Mouse (Mus musculus): ENCODE data around the gene Hemk1. TPM values are rescaled to one million over a fixed set of nuclear protein-coding genes. Genes with fewer than 3 reads are reported as not detected.

Gene Hemk1
- polyA plus RNA-seq, 1 experiment from 2014 or later, result 18.8 TPM

DNA sequence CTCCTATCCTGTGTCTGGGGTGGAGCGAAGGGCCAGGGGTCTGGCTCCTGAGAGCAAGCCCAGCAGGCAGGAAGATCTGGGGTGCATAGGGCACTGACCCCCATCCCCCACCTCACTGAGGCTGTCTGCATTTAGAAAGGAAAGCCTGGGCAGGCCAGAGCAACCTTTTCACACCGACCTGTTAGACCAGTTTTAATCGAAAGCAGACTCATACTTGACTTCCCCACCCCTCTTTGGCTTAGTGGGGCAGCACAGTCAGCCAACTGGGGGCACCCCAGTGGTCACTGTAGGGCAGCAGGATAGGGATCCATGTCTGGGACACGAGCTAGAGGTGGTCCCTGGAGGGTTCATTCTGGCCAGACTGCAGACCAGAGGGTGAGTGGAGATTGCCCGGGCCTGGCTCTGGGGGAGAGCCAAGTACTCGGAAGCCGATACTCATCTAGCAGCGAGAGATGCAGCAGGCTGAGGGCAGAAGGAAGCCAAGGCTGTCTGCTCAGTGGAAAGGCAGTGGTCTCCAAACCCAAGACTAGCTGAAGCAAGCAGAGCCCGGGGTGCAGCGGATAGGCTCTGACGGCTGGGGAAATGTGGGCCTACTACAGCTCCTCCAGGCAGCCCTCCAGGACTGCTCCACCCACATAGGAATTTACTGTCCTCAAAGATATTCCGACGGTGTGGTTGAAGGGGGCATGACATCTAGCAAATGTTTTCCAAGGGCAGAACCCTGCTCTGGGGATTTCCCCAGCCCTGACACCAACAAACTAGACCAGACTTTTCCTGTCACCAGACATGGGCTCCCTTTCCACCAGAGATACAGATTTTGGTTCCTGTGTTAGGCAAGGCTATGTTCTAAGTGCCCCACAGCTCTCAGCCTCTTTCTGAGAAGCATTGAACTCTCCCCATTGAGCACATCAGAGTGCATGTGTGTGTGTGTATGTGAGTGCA lies 32.3 kb downstream of the Hemk1 start:
- WGBS, result 65% methylated on average over 13 of the region's 13 CpGs
- ATAC-seq, result no peak

DNA sequence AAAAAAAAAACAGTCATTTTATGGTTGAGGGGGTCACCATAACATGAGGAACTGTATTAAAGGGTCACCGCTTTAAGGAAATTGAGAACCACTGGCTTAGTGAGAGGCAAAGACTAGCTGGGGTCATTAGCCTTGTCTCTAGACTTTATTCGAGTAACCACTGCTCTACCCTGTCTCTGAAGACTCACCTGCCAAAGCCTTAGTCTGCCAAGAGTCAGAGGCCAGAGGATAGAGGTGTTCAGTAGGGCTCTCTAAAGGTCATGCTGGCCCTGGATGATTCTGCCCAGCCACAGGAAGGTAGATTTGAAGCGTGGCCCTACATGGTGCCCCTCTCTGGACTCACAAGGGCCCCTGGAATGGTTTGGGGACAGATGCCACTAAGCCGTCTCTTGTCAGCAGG lies 33.1 kb downstream of the Hemk1 start:
- Histone ChIP-seq H3K4me2 (ENCODE audit: low read length) (no peak overlapping the region), H3K36me3 (ENCODE audit: control insufficient read depth, insufficient read depth) (peaks cover 5% of the 10 kb centered on the region; the same call in 1 of the 2 replicates), H3K9ac (replicated peaks; ENCODE audit: low read depth, low read length) (no peak overlapping the region), H3K9me3 (ENCODE audit: control insufficient read depth, low read length) (no peaks in the 10 kb centered on the region), H3K27ac (ENCODE audit: low read length) (no peak overlapping the region), H3K4me3 (replicated peaks; ENCODE audit: low read length) (no peak overlapping the region), H3K27me3 (replicated peaks; ENCODE audit: control insufficient read depth, insufficient read depth, low read length) (no peaks in the 10 kb centered on the region), H3K4me1 (replicated peaks; ENCODE audit: control insufficient read depth, insufficient read depth, low read length) (no peaks in the 10 kb centered on the region)
- ATAC-seq, result no peak
- WGBS, result 79% methylated on average over 4 of the region's 4 CpGs

More for the DNA sequence above, 32.3 kb downstream of the Hemk1 start:
- no peaks in the 10 kb centered on the region for H3K4me1 ChIP-seq (replicated peaks; ENCODE audit: control insufficient read depth, insufficient read depth, low read length)
- H3K27me3 ChIP-seq (replicated peaks; ENCODE audit: control insufficient read depth, insufficient read depth, low read length), result no peaks in the 10 kb centered on the region
- peaks cover 5% of the 10 kb centered on the region; the same call in 1 of the 2 replicates for H3K36me3 ChIP-seq (ENCODE audit: control insufficient read depth, insufficient read depth)
- no peak overlapping the region for H3K9ac ChIP-seq (replicated peaks; ENCODE audit: low read depth, low read length)
- no peak overlapping the region for H3K4me3 ChIP-seq (replicated peaks; ENCODE audit: low read length)
- H3K4me2 ChIP-seq (ENCODE audit: low read length), result no peak overlapping the region
- H3K27ac ChIP-seq (ENCODE audit: low read length), result no peak overlapping the region
- no peaks in the 10 kb centered on the region for H3K9me3 ChIP-seq (ENCODE audit: control insufficient read depth, low read length)

DNA sequence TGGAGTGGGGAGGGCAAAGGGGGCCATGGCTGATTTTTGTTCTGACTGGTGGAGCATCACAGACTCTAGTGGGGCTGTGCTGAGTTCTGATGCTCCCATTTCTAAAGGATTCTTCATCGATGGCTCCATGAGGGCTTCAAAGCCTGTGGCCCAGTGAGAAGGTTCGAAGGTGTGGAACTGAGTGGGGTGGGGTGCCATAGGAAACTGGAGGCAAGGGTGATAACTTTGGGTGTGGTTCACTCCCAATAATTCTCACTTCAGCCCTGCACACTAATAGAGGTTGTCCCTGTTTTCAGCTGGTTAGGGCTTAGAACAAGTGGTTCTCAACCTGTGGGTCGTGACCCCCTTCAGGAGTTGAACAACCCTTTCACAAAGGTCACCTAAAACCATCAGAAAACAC lies 33.8 kb downstream of the Hemk1 start:
- whole genome bisulfite sequencing, result 90% methylated on average over 3 of the region's 3 CpGs
- no peaks in the 10 kb centered on the region for H3K9me3 ChIP-seq (ENCODE audit: control insufficient read depth, low read length)
- H3K9ac ChIP-seq (replicated peaks; ENCODE audit: low read depth, low read length), result no peak overlapping the region
- peaks cover 5% of the 10 kb centered on the region; the same call in 1 of the 2 replicates for H3K36me3 ChIP-seq (ENCODE audit: control insufficient read depth, insufficient read depth)
- H3K27me3 ChIP-seq (replicated peaks; ENCODE audit: control insufficient read depth, insufficient read depth, low read length), result no peaks in the 10 kb centered on the region
- no peak for ATAC-seq
- no peak overlapping the region for H3K4me2 ChIP-seq (ENCODE audit: low read length)
- H3K4me1 ChIP-seq (replicated peaks; ENCODE audit: control insufficient read depth, insufficient read depth, low read length), result no peaks in the 10 kb centered on the region
- no peak overlapping the region for H3K4me3 ChIP-seq (replicated peaks; ENCODE audit: low read length)
- H3K27ac ChIP-seq (ENCODE audit: low read length), result no peak overlapping the region

DNA sequence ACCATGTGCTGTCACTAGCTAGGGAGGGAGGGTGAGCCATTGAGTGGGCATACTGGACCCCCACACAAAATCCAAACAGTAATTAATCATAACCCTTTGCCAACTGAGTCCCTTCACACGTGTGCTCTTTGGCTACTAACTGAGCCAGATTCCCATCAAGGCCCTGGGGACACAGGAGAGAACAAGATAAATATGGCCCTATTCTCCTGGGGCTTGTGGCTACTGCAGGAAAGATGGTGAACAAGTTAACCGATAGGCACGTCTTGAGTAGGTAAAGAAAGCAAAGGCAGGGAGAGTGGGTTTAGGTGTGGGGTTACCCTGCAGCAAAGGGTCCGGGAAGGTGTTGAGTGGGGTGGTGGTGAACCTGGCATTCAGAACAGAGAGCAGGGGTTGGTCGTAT lies 34.2 kb downstream of the Hemk1 start:
- WGBS, result 92% methylated on average over 5 of the region's 5 CpGs
- Histone ChIP-seq H3K36me3 (ENCODE audit: control insufficient read depth, insufficient read depth) (peaks cover 5% of the 10 kb centered on the region; the same call in 1 of the 2 replicates), H3K27me3 (replicated peaks; ENCODE audit: control insufficient read depth, insufficient read depth, low read length) (no peaks in the 10 kb centered on the region), H3K4me2 (ENCODE audit: low read length) (no peak overlapping the region), H3K9ac (replicated peaks; ENCODE audit: low read depth, low read length) (no peak overlapping the region), H3K4me1 (replicated peaks; ENCODE audit: control insufficient read depth, insufficient read depth, low read length) (no peaks in the 10 kb centered on the region), H3K4me3 (replicated peaks; ENCODE audit: low read length) (no peak overlapping the region), H3K27ac (ENCODE audit: low read length) (no peak overlapping the region), H3K9me3 (ENCODE audit: control insufficient read depth, low read length) (no peaks in the 10 kb centered on the region)
- no peak for ATAC-seq

DNA sequence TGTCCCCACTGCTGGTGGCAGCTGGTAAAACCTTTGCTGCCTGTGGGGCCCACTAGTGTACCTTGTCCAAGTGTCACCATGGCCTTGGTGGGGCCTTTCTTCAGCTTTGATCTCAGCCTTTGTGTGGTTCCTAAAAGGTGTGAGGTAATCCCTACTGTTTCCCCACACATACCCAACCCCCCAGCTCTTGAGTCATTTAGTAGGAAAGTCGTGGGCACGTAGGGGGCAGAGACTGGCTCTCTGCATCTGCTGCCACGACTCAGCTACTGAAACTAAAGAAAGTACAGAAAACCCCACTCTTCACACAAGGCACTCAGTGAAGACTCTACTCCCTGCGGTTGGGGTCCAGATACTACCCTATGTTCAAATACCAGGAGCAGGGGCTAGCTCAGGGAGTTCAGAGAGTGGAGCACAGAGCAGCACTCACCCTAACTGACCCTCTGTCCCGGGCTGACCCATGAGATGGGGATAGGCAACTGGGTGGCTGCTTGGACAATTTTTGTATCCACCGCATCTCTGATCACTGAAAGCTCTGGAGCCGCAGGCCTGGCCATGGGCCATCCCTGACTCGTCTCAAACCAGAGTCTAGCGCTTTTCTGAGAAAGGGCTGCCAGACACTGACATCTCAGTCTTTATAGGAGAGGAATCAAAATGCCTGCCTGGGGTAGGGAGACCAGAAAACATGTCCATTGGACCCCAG lies 34.9 kb downstream of the Hemk1 start:
- Histone ChIP-seq H3K9me3 (ENCODE audit: control insufficient read depth, low read length) (no peaks in the 10 kb centered on the region), H3K27ac (ENCODE audit: low read length) (no peak overlapping the region), H3K9ac (replicated peaks; ENCODE audit: low read depth, low read length) (no peak overlapping the region), H3K27me3 (replicated peaks; ENCODE audit: control insufficient read depth, insufficient read depth, low read length) (no peaks in the 10 kb centered on the region), H3K4me2 (ENCODE audit: low read length) (no peak overlapping the region), H3K36me3 (ENCODE audit: control insufficient read depth, insufficient read depth) (peaks cover 5% of the 10 kb centered on the region; the same call in 1 of the 2 replicates), H3K4me3 (replicated peaks; ENCODE audit: low read length) (no peak overlapping the region), H3K4me1 (replicated peaks; ENCODE audit: control insufficient read depth, insufficient read depth, low read length) (0 out of 2 replicates have a peak, but pooled peaks cover 4% of the 10 kb centered on the region)
- 74% methylated on average over 9 of the region's 9 CpGs for WGBS
- no peak for ATAC-seq

DNA sequence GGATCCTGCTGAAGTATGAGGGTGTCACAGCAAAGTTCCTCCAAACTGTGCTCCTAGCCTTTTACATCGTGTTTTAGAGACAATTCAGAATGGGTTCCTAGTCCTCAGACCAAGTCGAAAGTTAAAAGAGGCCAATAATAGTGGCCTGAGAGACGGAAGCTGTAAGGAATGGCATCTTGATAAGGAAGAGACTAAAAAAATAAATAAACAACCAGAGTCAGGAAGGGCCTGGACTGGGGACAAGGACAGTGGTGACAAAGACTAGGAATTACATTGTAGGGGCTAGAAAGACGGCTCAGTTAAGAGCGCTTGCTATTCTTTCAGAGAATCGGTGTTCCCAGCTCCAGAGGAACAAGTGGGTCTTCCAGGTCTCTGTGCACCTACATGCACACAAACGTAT lies 35.6 kb downstream of the Hemk1 start:
- 89% methylated on average over 7 of the region's 7 CpGs for WGBS
- no peak overlapping the region for H3K4me3 ChIP-seq (replicated peaks; ENCODE audit: low read length)
- no peak overlapping the region for H3K9ac ChIP-seq (replicated peaks; ENCODE audit: low read depth, low read length)
- peaks cover 9% of the 10 kb centered on the region for H3K4me1 ChIP-seq (replicated peaks; ENCODE audit: control insufficient read depth, insufficient read depth, low read length)
- H3K27ac ChIP-seq (ENCODE audit: low read length), result no peak overlapping the region
- no peak for ATAC-seq
- H3K36me3 ChIP-seq (ENCODE audit: control insufficient read depth, insufficient read depth), result peaks cover 5% of the 10 kb centered on the region; the same call in 1 of the 2 replicates
- no peaks in the 10 kb centered on the region for H3K9me3 ChIP-seq (ENCODE audit: control insufficient read depth, low read length)
- H3K27me3 ChIP-seq (replicated peaks; ENCODE audit: control insufficient read depth, insufficient read depth, low read length), result no peaks in the 10 kb centered on the region
- H3K4me2 ChIP-seq (ENCODE audit: low read length), result no peak overlapping the region

DNA sequence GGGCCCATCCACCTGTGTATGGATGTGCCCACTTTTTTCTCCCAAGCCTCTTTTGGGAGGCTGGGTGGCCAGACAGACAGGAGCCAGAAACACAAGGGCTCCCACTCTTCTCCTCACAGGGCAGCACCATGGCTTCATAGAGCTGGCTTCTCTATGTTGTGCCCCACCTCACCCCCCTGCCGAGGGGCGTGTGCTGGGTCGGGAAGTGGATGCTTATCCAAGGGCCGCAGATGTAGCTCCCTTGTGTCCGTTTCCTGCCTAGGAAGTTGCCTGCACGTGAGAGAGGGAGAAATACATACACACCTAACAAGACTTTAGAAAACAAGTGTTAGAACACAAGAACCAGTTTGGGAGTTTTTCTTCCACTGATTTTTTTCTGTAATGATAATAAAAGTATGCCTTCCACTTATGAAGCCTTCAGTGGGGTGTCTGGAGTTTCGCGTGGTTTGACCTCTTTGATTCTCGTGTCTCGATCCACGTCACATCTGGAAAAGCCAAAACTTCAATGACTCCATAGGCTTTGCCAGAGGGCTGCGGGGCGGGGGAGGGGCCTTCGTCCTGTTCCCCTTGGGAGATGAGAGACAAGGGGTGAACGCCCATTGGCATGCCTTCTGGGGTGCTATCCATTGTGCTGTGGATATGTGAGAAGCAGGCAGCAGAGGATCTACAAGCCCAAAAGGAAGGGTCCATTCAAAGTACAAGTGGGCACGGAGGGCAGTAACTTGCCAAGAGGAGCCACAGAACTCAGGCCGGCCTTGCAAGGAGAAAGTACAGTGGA lies 36.4 kb downstream of the Hemk1 start:
- Histone ChIP-seq H3K9ac (replicated peaks; ENCODE audit: low read depth, low read length) (no peak overlapping the region), H3K27ac (ENCODE audit: low read length) (no peak overlapping the region), H3K9me3 (ENCODE audit: control insufficient read depth, low read length) (no peaks in the 10 kb centered on the region), H3K4me2 (ENCODE audit: low read length) (no peak overlapping the region), H3K4me3 (replicated peaks; ENCODE audit: low read length) (no peak overlapping the region), H3K36me3 (ENCODE audit: control insufficient read depth, insufficient read depth) (peaks cover 5% of the 10 kb centered on the region; the same call in 1 of the 2 replicates), H3K27me3 (replicated peaks; ENCODE audit: control insufficient read depth, insufficient read depth, low read length) (no peaks in the 10 kb centered on the region), H3K4me1 (replicated peaks; ENCODE audit: control insufficient read depth, insufficient read depth, low read length) (peaks cover 14% of the 10 kb centered on the region)
- WGBS, result 91% methylated on average over 17 of the region's 17 CpGs
- no peak for ATAC-seq

DNA sequence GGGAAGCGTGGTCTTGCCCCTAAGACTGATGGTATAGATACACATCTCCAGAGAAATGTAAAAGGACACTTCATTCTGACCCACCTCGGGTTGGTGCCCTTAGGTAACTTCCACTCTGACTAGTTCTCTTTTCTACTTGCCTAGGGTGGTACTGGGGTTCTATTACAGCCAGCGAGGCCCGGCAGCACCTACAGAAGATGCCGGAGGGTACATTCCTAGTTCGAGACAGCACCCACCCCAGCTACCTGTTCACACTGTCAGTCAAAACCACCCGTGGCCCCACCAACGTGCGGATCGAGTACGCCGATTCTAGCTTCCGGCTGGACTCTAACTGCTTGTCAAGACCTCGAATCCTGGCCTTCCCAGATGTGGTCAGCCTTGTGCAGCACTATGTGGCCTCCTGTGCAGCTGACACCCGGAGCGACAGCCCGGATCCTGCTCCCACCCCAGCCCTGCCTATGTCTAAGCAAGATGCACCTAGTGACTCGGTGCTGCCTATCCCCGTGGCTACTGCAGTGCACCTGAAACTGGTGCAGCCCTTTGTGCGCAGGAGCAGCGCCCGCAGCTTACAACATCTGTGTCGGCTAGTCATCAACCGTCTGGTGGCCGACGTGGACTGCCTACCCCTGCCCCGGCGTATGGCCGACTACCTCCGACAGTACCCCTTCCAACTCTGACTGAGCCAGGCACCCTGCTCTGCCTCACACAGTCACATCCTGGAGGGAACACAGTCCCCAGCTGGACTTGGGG lies 37.8 kb downstream of the Hemk1 start:
- Histone ChIP-seq H3K9me3 (ENCODE audit: control insufficient read depth, low read length) (no peaks in the 10 kb centered on the region), H3K27ac (ENCODE audit: low read length) (no peak overlapping the region), H3K4me1 (replicated peaks; ENCODE audit: control insufficient read depth, insufficient read depth, low read length) (peaks cover 16% of the 10 kb centered on the region), H3K27me3 (replicated peaks; ENCODE audit: control insufficient read depth, insufficient read depth, low read length) (no peaks in the 10 kb centered on the region), H3K9ac (replicated peaks; ENCODE audit: low read depth, low read length) (no peak overlapping the region), H3K36me3 (ENCODE audit: control insufficient read depth, insufficient read depth) (peaks cover 5% of the 10 kb centered on the region; the same call in 1 of the 2 replicates), H3K4me3 (replicated peaks; ENCODE audit: low read length) (no peak overlapping the region), H3K4me2 (ENCODE audit: low read length) (no peak overlapping the region)
- 91% methylated on average over 30 of the region's 30 CpGs for WGBS
- ATAC-seq, result no peak
